Mouse (Mus musculus) layer of hippocampus, adult 9-11 months (tissue): Measurements from ENCODE around the gene Rps29.

Experiments used
- DNase-seq: peaks from one replicate; pipeline ENCODE4 v3.0.0; 2022

The Rps29 gene

GRCm38 (mm10) chr12:69158765-69159577 lies at the start of gene Rps29:
Gene Rps29, minus strand, starts transcription at chr12:69159186.
- DNase-seq: peak; percentile 99

GRCm38 (mm10) chr12:69208520-69208919 lies 49.5 kb upstream of the Rps29 start:
- no peak for DNase-seq

- no peak for DNase-seq
Observed at GRCm38 (mm10) chr12:69207926-69208325, 48.9 kb upstream of the Rps29 start.

GRCm38 (mm10) chr12:69207396-69207795 lies 48.4 kb upstream of the Rps29 start:
- no peak for DNase-seq

- DNase-seq: no peak
Observed at GRCm38 (mm10) chr12:69204052-69204833, 45.3 kb upstream of the Rps29 start, which contains the start of gene Gm49384. Gene Gm49384, minus strand, starts transcription at chr12:69204267.

- no peak for DNase-seq
Observed at GRCm38 (mm10) chr12:69198985-69199384, 40.0 kb upstream of the Rps29 start.

- DNase-seq: peak; percentile 60
Observed at GRCm38 (mm10) chr12:69198164-69198535, 39.2 kb upstream of the Rps29 start, which contains the start of gene Dnaaf2. Gene Dnaaf2, minus strand, starts transcription at chr12:69198429.

- DNase-seq: peak; percentile 33
Observed at GRCm38 (mm10) chr12:69197378-69198163, 38.6 kb upstream of the Rps29 start.

GRCm38 (mm10) chr12:69196444-69197377 lies 37.7 kb upstream of the Rps29 start, which contains the start of gene Gm49383:
Gene Gm49383, minus strand, starts transcription at chr12:69197104.
- DNase-seq: peak; percentile 76

GRCm38 (mm10) chr12:69192637-69193036 lies 33.7 kb upstream of the Rps29 start:
- DNase-seq: no peak

GRCm38 (mm10) chr12:69191396-69191795 lies 32.4 kb upstream of the Rps29 start:
- DNase-seq: no peak

GRCm38 (mm10) chr12:69190522-69190921 lies 31.5 kb upstream of the Rps29 start:
- DNase-seq: no peak

GRCm38 (mm10) chr12:69190074-69190473 lies 31.1 kb upstream of the Rps29 start:
- no peak for DNase-seq

GRCm38 (mm10) chr12:69186811-69187471 lies 28.0 kb upstream of the Rps29 start:
- DNase-seq: no peak

GRCm38 (mm10) chr12:69185371-69185770 lies 26.4 kb upstream of the Rps29 start:
- no peak for DNase-seq

- DNase-seq: peak; percentile 49
Observed at GRCm38 (mm10) chr12:69184342-69185295, 25.6 kb upstream of the Rps29 start.

- peak; percentile 97 for DNase-seq
Observed at GRCm38 (mm10) chr12:69183583-69184308, 24.8 kb upstream of the Rps29 start, which contains the start of the genes Rpl36al and Mgat2. Gene Rpl36al, minus strand, starts transcription at chr12:69184083. Gene Mgat2, plus strand, starts transcription at chr12:69184157.

GRCm38 (mm10) chr12:69181800-69182199 lies 22.8 kb upstream of the Rps29 start:
- no peak for DNase-seq

GRCm38 (mm10) chr12:69179371-69179770 lies 20.4 kb upstream of the Rps29 start:
- DNase-seq: no peak
